Mouse (Mus musculus): Measurements from ENCODE around the gene Srr. TPM values are rescaled to one million over a fixed set of nuclear protein-coding genes. Genes with fewer than 3 reads are reported as not detected.

Gene Srr
- 45.9 and 56.0 TPM in 2 replicates for polyA plus RNA-seq (2014; fragmentation: Nextera tagmentation; extraction: Ambion mirVana)

- peak within 1 kb of the TSS; percentile 87 for H3K4me3 ChIP-seq (ENCODE audit: low read depth, low read length)
- DNase-seq (ENCODE audit: low spot score) (peak; percentile 98), ATAC-seq (peak; percentile 96)
- H3K9ac ChIP-seq (ENCODE audit: low read length), result peak within 1 kb of the TSS; percentile 90
- peak within 1 kb of the TSS; percentile 98 for H3K27ac ChIP-seq (ENCODE audit: low read depth, low read length)
- H3K9me3 ChIP-seq (replicated peaks; ENCODE audit: control insufficient read depth, low read length), result no peaks in the 10 kb centered on the region
- H3K4me2 ChIP-seq (ENCODE audit: low read length), result peak within 1 kb of the TSS; percentile 73
- no peaks in the 10 kb centered on the region for H3K27me3 ChIP-seq (replicated peaks; ENCODE audit: control insufficient read depth, insufficient read depth, low read length)
- H3K36me3 ChIP-seq (ENCODE audit: control insufficient read depth, insufficient read depth, low read length), result peaks cover 13% of the 10 kb centered on the region; the same call in 1 of the 2 replicates
- WGBS, result under 1% methylated on average over 86 of the region's 88 CpGs
- H3K4me1 ChIP-seq (ENCODE audit: control insufficient read depth, insufficient read depth, low read length), result peaks cover 13% of the 10 kb centered on the region
These were observed at the start of gene Srr, which contains the start of gene Smg6 for GRCm38 (mm10) chr11:74925577-74926387. Srr (minus strand) TSS chr11:74925948. Smg6 (plus strand) TSS chr11:74925823.

- Histone ChIP-seq H3K4me3 (ENCODE audit: low read depth, low read length) (no peak overlapping the region), H3K27me3 (replicated peaks; ENCODE audit: control insufficient read depth, insufficient read depth, low read length) (no peaks in the 10 kb centered on the region), H3K27ac (ENCODE audit: low read depth, low read length) (no peak overlapping the region), H3K4me1 (ENCODE audit: control insufficient read depth, insufficient read depth, low read length) (no peaks in the 10 kb centered on the region), H3K9me3 (replicated peaks; ENCODE audit: control insufficient read depth, low read length) (no peaks in the 10 kb centered on the region), H3K4me2 (ENCODE audit: low read length) (no peak overlapping the region), H3K36me3 (ENCODE audit: control insufficient read depth, insufficient read depth, low read length) (peaks cover 3% of the 10 kb centered on the region; the same call in 1 of the 2 replicates), H3K9ac (ENCODE audit: low read length) (no peak overlapping the region)
- ATAC-seq (no peak), DNase-seq (ENCODE audit: low spot score) (no peak)
These were observed 48.9 kb upstream of the Srr start for GRCm38 (mm10) chr11:74974615-74975014.

- no peaks in the 10 kb centered on the region for H3K27me3 ChIP-seq (replicated peaks; ENCODE audit: control insufficient read depth, insufficient read depth, low read length)
- no peak overlapping the region for H3K9ac ChIP-seq (ENCODE audit: low read length)
- H3K4me1 ChIP-seq (ENCODE audit: control insufficient read depth, insufficient read depth, low read length), result no peaks in the 10 kb centered on the region
- no peak overlapping the region for H3K4me2 ChIP-seq (ENCODE audit: low read length)
- peaks cover 3% of the 10 kb centered on the region; the same call in 1 of the 2 replicates for H3K36me3 ChIP-seq (ENCODE audit: control insufficient read depth, insufficient read depth, low read length)
- DNase-seq (ENCODE audit: low spot score) (no peak), ATAC-seq (no peak)
- H3K4me3 ChIP-seq (ENCODE audit: low read depth, low read length), result no peak overlapping the region
- H3K27ac ChIP-seq (ENCODE audit: low read depth, low read length), result no peak overlapping the region
- 85% methylated on average over 7 of the region's 7 CpGs for WGBS
- no peaks in the 10 kb centered on the region for H3K9me3 ChIP-seq (replicated peaks; ENCODE audit: control insufficient read depth, low read length)
These were observed 47.8 kb upstream of the Srr start for GRCm38 (mm10) chr11:74973290-74974157.

- Histone ChIP-seq H3K4me2 (ENCODE audit: low read length) (no peak overlapping the region), H3K36me3 (ENCODE audit: control insufficient read depth, insufficient read depth, low read length) (0 out of 2 replicates have a peak, but pooled peaks cover 3% of the 10 kb centered on the region), H3K9ac (ENCODE audit: low read length) (no peak overlapping the region), H3K4me1 (ENCODE audit: control insufficient read depth, insufficient read depth, low read length) (no peaks in the 10 kb centered on the region), H3K27me3 (replicated peaks; ENCODE audit: control insufficient read depth, insufficient read depth, low read length) (no peaks in the 10 kb centered on the region), H3K9me3 (replicated peaks; ENCODE audit: control insufficient read depth, low read length) (no peaks in the 10 kb centered on the region), H3K4me3 (ENCODE audit: low read depth, low read length) (no peak overlapping the region), H3K27ac (ENCODE audit: low read depth, low read length) (no peak overlapping the region)
- no peak for DNase-seq (ENCODE audit: low spot score)
- 93% methylated on average over 3 of the region's 3 CpGs for WGBS
- ATAC-seq, result no peak
These were observed 39.8 kb upstream of the Srr start for GRCm38 (mm10) chr11:74965516-74965915.

- Histone ChIP-seq H3K9ac (ENCODE audit: low read length) (no peak overlapping the region), H3K27me3 (replicated peaks; ENCODE audit: control insufficient read depth, insufficient read depth, low read length) (no peaks in the 10 kb centered on the region), H3K4me1 (ENCODE audit: control insufficient read depth, insufficient read depth, low read length) (no peaks in the 10 kb centered on the region), H3K9me3 (replicated peaks; ENCODE audit: control insufficient read depth, low read length) (no peaks in the 10 kb centered on the region), H3K36me3 (ENCODE audit: control insufficient read depth, insufficient read depth, low read length) (peaks cover 7% of the 10 kb centered on the region; the same call in 1 of the 2 replicates), H3K4me2 (ENCODE audit: low read length) (no peak overlapping the region), H3K27ac (ENCODE audit: low read depth, low read length) (no peak overlapping the region), H3K4me3 (ENCODE audit: low read depth, low read length) (no peak overlapping the region)
- DNase-seq (ENCODE audit: low spot score) (peak; percentile 19), ATAC-seq (no peak)
- WGBS, result 74% methylated on average over 2 of the region's 2 CpGs
These were observed 37.2 kb upstream of the Srr start for GRCm38 (mm10) chr11:74962846-74963407.

- no peak overlapping the region for H3K9ac ChIP-seq (ENCODE audit: low read length)
- ATAC-seq, result no peak
These were observed 36.2 kb upstream of the Srr start for GRCm38 (mm10) chr11:74961953-74962352.

GRCm38 (mm10) chr11:74960031-74960551, 34.3 kb upstream of the Srr start:
- no peak overlapping the region for H3K27ac ChIP-seq (ENCODE audit: low read depth, low read length)
- H3K9ac ChIP-seq (ENCODE audit: low read length), result no peak overlapping the region
- H3K4me1 ChIP-seq (ENCODE audit: control insufficient read depth, insufficient read depth, low read length), result no peaks in the 10 kb centered on the region
- peaks cover 10% of the 10 kb centered on the region for H3K36me3 ChIP-seq (ENCODE audit: control insufficient read depth, insufficient read depth, low read length)
- H3K4me3 ChIP-seq (ENCODE audit: low read depth, low read length), result no peak overlapping the region
- no peaks in the 10 kb centered on the region for H3K9me3 ChIP-seq (replicated peaks; ENCODE audit: control insufficient read depth, low read length)
- no peak for DNase-seq (ENCODE audit: low spot score)
- no peak overlapping the region for H3K4me2 ChIP-seq (ENCODE audit: low read length)
- 96% methylated on average over 9 of the region's 9 CpGs for WGBS
- no peaks in the 10 kb centered on the region for H3K27me3 ChIP-seq (replicated peaks; ENCODE audit: control insufficient read depth, insufficient read depth, low read length)
- no peak for ATAC-seq

More at GRCm38 (mm10) chr11:74961953-74962352, 36.2 kb upstream of the Srr start:
- H3K27ac ChIP-seq (ENCODE audit: low read depth, low read length), result no peak overlapping the region
- H3K36me3 ChIP-seq (ENCODE audit: control insufficient read depth, insufficient read depth, low read length), result peaks cover 9% of the 10 kb centered on the region
- no peak overlapping the region for H3K4me2 ChIP-seq (ENCODE audit: low read length)
- no peaks in the 10 kb centered on the region for H3K9me3 ChIP-seq (replicated peaks; ENCODE audit: control insufficient read depth, low read length)
- no peak for DNase-seq (ENCODE audit: low spot score)
- H3K4me3 ChIP-seq (ENCODE audit: low read depth, low read length), result no peak overlapping the region
- H3K4me1 ChIP-seq (ENCODE audit: control insufficient read depth, insufficient read depth, low read length), result no peaks in the 10 kb centered on the region
- no peaks in the 10 kb centered on the region for H3K27me3 ChIP-seq (replicated peaks; ENCODE audit: control insufficient read depth, insufficient read depth, low read length)

GRCm38 (mm10) chr11:74959501-74959900, 33.8 kb upstream of the Srr start:
- no peak for DNase-seq (ENCODE audit: low spot score)
- ATAC-seq, result no peak
- Histone ChIP-seq H3K4me2 (ENCODE audit: low read length) (no peak overlapping the region), H3K27me3 (replicated peaks; ENCODE audit: control insufficient read depth, insufficient read depth, low read length) (no peaks in the 10 kb centered on the region), H3K36me3 (ENCODE audit: control insufficient read depth, insufficient read depth, low read length) (peaks cover 10% of the 10 kb centered on the region), H3K4me3 (ENCODE audit: low read depth, low read length) (no peak overlapping the region), H3K9ac (ENCODE audit: low read length) (no peak overlapping the region), H3K9me3 (replicated peaks; ENCODE audit: control insufficient read depth, low read length) (no peaks in the 10 kb centered on the region), H3K27ac (ENCODE audit: low read depth, low read length) (no peak overlapping the region), H3K4me1 (ENCODE audit: control insufficient read depth, insufficient read depth, low read length) (no peaks in the 10 kb centered on the region)
- 87% methylated on average over 2 of the region's 2 CpGs for WGBS

All from forebrain, embryonic 14.5 days (tissue).